Mouse (Mus musculus) embryonic fibroblast, embryonic 13.5 days (primary cell): ENCODE measurements at regions not wholly inside any gene's neighbourhood (a gene's known extent, or its start where the extent isn't known, plus 50 kb on each side); places are given as distances from the start of the nearest gene placed in this dataset.

Experiments
- CTCF ChIP-seq: IDR thresholded peaks from 2 replicates; pipeline ENCODE4 v1.5.1; 2011; ENCODE audit warnings: mild to moderate bottlenecking, control low read depth, low read length, moderate library complexity, borderline replicate concordance; ENCODE audit not compliant: insufficient read depth
- POLR2A ChIP-seq: IDR thresholded peaks from 2 replicates; pipeline ENCODE4 v1.6.1; 2011; ENCODE audit warnings: low read depth, mild to moderate bottlenecking, control low read depth, low read length, moderate library complexity

DNA sequence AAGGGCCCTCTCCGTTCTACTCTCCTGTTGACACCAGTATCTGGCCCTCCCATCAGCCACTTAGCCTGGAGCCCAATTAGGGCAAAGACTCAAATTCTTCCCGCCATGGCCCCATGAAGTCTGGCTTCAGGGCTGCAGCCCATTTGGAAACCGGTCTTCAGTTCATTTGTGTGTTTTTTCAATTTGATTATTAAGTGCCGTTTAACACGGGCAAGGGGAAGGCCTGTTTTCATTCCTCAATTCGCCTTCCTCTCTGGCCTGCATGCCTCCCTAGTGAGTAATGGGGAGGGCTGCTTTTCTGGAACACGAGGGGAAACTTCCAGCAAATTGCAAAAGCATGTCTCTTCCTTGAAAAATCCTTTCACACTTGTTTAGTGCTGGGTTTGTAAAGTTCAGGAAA is 89.1 kb upstream of the Rbpj start:
- TF ChIP-seq CTCF (no peak), POLR2A (no peak)
